Mouse (Mus musculus): ENCODE data around the gene Scai. TPM values are rescaled to one million over a fixed set of nuclear protein-coding genes. Genes with fewer than 3 reads are reported as not detected.

The Scai gene
- polyA plus RNA-seq, 1 experiment from 2014 or later, result 6.5 TPM

- WGBS (ENCODE audit: insufficient replicate concordance), result 86% methylated on average over 4 of the region's 4 CpGs
- H3K36me3 ChIP-seq (ENCODE audit: control insufficient read depth, insufficient read depth, low read length), result no peaks in the 10 kb centered on the region
- no peak overlapping the region for H3K9ac ChIP-seq (ENCODE audit: low read depth, low read length)
- H3K27me3 ChIP-seq (ENCODE audit: control insufficient read depth, insufficient read depth, low read length), result no peaks in the 10 kb centered on the region
- H3K9me3 ChIP-seq (replicated peaks; ENCODE audit: control insufficient read depth, low read length), result no peaks in the 10 kb centered on the region
- no peak overlapping the region for H3K4me2 ChIP-seq
- H3K4me1 ChIP-seq (ENCODE audit: control insufficient read depth, insufficient read depth, low read length), result peaks cover 3% of the 10 kb centered on the region; the same call in 1 of the 2 replicates
- ATAC-seq (replicated peaks; ENCODE audit: insufficient number of reproducible peaks, low FRiP score, low TSS enrichment), result no peak
- H3K27ac ChIP-seq (ENCODE audit: low read depth, low read length), result no peak overlapping the region
- no peak overlapping the region for H3K4me3 ChIP-seq (ENCODE audit: low read depth, low read length)
Observed at GRCm38 (mm10) chr2:39210738-39211137, 20.2 kb upstream of the Scai start.

DNA sequence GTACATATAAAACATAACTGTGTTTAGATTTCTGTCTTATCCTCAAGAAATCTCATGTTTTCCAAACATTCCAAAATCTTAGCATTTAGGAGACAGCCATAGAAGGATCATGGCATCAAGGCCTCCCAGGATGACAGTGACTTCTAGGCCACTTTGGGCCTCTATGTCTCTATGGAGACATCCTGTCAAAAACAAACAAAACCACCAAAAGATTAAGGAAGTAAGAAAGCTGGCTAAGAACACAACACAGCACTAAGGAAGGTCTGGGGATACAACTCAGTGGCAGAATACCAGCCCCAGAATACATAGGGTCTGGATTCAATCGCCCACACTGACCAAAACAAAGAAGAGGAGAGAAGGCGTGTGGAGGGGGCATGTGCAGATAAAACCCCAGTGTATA is 12.8 kb upstream of the Scai start:
- H3K4me2 ChIP-seq, result no peak overlapping the region
- H3K9me3 ChIP-seq (replicated peaks; ENCODE audit: control insufficient read depth, low read length), result no peaks in the 10 kb centered on the region
- H3K4me3 ChIP-seq (ENCODE audit: low read depth, low read length), result no peak overlapping the region
- no peaks in the 10 kb centered on the region for H3K4me1 ChIP-seq (ENCODE audit: control insufficient read depth, insufficient read depth, low read length)
- H3K36me3 ChIP-seq (ENCODE audit: control insufficient read depth, insufficient read depth, low read length), result no peaks in the 10 kb centered on the region
- no peak for ATAC-seq (replicated peaks; ENCODE audit: insufficient number of reproducible peaks, low FRiP score, low TSS enrichment)
- no peaks in the 10 kb centered on the region for H3K27me3 ChIP-seq (ENCODE audit: control insufficient read depth, insufficient read depth, low read length)
- no peak overlapping the region for H3K27ac ChIP-seq (ENCODE audit: low read depth, low read length)
- 91% methylated on average over 2 of the region's 2 CpGs for WGBS (ENCODE audit: insufficient replicate concordance)
- no peak overlapping the region for H3K9ac ChIP-seq (ENCODE audit: low read depth, low read length)

DNA sequence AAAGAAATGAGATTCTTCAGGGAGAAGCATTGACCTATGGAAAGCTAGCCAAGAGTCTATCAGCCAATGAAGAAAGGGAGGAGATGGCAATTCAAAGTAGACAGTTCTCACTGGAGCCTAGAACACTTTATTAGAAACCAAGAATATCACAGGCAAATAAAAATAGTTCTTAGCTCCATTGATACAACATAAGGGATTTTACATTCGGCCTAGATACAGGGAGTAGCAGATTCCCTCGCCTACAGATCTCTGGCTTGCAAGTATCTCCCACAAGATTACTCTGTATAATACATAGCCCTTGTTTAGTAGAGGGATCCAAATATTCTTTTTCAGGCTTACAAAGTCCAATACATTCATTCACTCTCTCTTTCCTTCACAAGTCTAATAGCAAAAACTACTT is 4.3 kb upstream of the Scai start:
- no peak for ATAC-seq (replicated peaks; ENCODE audit: insufficient number of reproducible peaks, low FRiP score, low TSS enrichment)
- Histone ChIP-seq H3K27ac (ENCODE audit: low read depth, low read length) (no peak overlapping the region), H3K4me3 (ENCODE audit: low read depth, low read length) (no peak overlapping the region), H3K9ac (ENCODE audit: low read depth, low read length) (no peak overlapping the region), H3K9me3 (replicated peaks; ENCODE audit: control insufficient read depth, low read length) (no peaks in the 10 kb centered on the region), H3K27me3 (ENCODE audit: control insufficient read depth, insufficient read depth, low read length) (no peaks in the 10 kb centered on the region), H3K36me3 (ENCODE audit: control insufficient read depth, insufficient read depth, low read length) (no peaks in the 10 kb centered on the region), H3K4me1 (ENCODE audit: control insufficient read depth, insufficient read depth, low read length) (no peaks in the 10 kb centered on the region), H3K4me2 (no peak overlapping the region)
- WGBS (ENCODE audit: insufficient replicate concordance), result 83% methylated on average over 2 of the region's 2 CpGs

DNA sequence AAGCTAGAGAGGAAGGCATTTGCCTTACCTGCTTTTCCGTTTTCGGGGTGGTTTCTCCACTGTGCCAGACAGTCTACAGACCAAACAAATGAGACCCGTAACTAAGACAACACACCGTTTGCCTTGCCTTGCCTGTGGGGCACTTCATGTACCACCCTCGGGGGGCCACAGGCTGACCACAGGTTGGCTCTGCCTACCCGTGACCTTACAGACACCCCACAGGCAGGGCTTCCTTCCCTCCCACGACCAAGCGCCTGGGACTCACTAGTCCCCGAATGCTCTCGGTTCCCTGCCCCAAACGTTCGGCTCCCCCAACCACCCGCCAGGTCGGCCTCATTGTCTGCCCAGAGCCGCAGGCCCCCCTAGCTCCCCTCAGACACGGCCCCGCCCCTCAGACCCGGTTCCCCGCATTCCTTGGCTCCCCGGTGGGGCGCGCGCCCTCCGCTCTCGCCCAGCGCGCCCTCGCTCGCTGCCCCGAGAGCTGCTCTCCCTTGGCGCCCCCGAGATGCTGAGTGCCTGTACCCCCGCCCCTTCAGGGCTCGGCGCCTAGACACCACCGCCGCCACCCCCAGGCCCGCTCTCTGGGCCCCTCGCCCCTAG is 473 bp downstream of the Scai start:
- Histone ChIP-seq H3K4me2 (peak overlapping the region; percentile 84), H3K36me3 (ENCODE audit: control insufficient read depth, insufficient read depth, low read length) (0 out of 2 replicates have a peak, but pooled peaks cover 3% of the 10 kb centered on the region), H3K9ac (ENCODE audit: low read depth, low read length) (peak overlapping the region; percentile 81), H3K9me3 (replicated peaks; ENCODE audit: control insufficient read depth, low read length) (no peaks in the 10 kb centered on the region), H3K4me1 (ENCODE audit: control insufficient read depth, insufficient read depth, low read length) (no peaks in the 10 kb centered on the region), H3K27me3 (ENCODE audit: control insufficient read depth, insufficient read depth, low read length) (no peaks in the 10 kb centered on the region), H3K4me3 (ENCODE audit: low read depth, low read length) (peak overlapping the region; percentile 82), H3K27ac (ENCODE audit: low read depth, low read length) (peak overlapping the region; percentile 91)
- WGBS (ENCODE audit: insufficient replicate concordance), result under 1% methylated on average over 39 of the region's 39 CpGs
- ATAC-seq (replicated peaks; ENCODE audit: insufficient number of reproducible peaks, low FRiP score, low TSS enrichment), result peak; percentile 76

DNA sequence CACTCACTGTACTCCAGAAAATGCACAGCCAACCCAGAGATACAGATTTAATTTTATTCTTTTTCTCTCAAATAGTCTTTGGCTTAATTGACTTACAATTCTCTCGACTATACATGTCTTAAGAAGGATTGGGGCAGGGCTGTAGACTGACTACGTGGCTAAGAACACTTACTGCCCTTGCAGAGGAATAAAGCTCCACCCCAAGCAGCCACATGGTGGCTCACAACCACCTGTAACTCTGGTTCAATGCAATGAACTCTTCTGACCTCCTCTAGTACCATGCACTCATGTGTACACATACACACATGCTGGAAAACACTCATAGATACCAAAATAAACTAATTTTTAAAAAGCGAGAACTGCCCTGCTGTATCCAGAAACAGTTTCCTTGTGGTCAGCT is 4.6 kb downstream of the Scai start:
- no peak overlapping the region for H3K9ac ChIP-seq (ENCODE audit: low read depth, low read length)
- H3K27me3 ChIP-seq (ENCODE audit: control insufficient read depth, insufficient read depth, low read length), result no peaks in the 10 kb centered on the region
- H3K9me3 ChIP-seq (replicated peaks; ENCODE audit: control insufficient read depth, low read length), result no peaks in the 10 kb centered on the region
- 68% methylated on average over 3 of the region's 3 CpGs for WGBS (ENCODE audit: insufficient replicate concordance)
- H3K27ac ChIP-seq (ENCODE audit: low read depth, low read length), result no peak overlapping the region
- H3K36me3 ChIP-seq (ENCODE audit: control insufficient read depth, insufficient read depth, low read length), result 0 out of 2 replicates have a peak, but pooled peaks cover 3% of the 10 kb centered on the region
- no peak overlapping the region for H3K4me2 ChIP-seq
- H3K4me1 ChIP-seq (ENCODE audit: control insufficient read depth, insufficient read depth, low read length), result no peaks in the 10 kb centered on the region
- H3K4me3 ChIP-seq (ENCODE audit: low read depth, low read length), result no peak overlapping the region
- ATAC-seq (replicated peaks; ENCODE audit: insufficient number of reproducible peaks, low FRiP score, low TSS enrichment), result no peak

DNA sequence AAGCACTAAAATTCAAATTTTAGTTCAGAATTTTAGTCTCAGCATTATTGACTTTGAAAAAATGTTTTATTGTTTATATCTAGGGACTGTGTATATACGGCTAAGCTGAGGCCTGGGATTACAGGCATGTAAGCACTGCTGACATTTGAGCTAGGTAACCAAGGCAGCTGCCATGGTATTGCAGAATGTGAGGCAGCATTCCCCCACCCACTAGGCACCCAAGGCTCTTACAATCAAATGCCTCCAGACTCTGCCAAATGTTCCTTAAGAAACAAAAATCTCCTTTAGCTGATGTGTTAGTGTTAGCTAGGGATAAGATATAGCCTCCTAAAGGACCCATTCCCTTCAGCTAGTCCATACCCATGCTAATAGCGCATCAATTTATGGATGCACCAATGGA is 6.9 kb downstream of the Scai start:
- H3K9me3 ChIP-seq (replicated peaks; ENCODE audit: control insufficient read depth, low read length), result no peaks in the 10 kb centered on the region
- WGBS (ENCODE audit: insufficient replicate concordance), result 83% methylated on average over 2 of the region's 2 CpGs
- H3K27me3 ChIP-seq (ENCODE audit: control insufficient read depth, insufficient read depth, low read length), result no peaks in the 10 kb centered on the region
- ATAC-seq (replicated peaks; ENCODE audit: insufficient number of reproducible peaks, low FRiP score, low TSS enrichment), result no peak
- H3K4me1 ChIP-seq (ENCODE audit: control insufficient read depth, insufficient read depth, low read length), result no peaks in the 10 kb centered on the region
- H3K4me2 ChIP-seq, result no peak overlapping the region
- H3K9ac ChIP-seq (ENCODE audit: low read depth, low read length), result no peak overlapping the region
- no peak overlapping the region for H3K27ac ChIP-seq (ENCODE audit: low read depth, low read length)
- no peak overlapping the region for H3K4me3 ChIP-seq (ENCODE audit: low read depth, low read length)
- 0 out of 2 replicates have a peak, but pooled peaks cover 3% of the 10 kb centered on the region for H3K36me3 ChIP-seq (ENCODE audit: control insufficient read depth, insufficient read depth, low read length)

GRCm38 (mm10) chr2:39160996-39161395 is 29.5 kb downstream of the Scai start:
- no peaks in the 10 kb centered on the region for H3K36me3 ChIP-seq (ENCODE audit: control insufficient read depth, insufficient read depth, low read length)
- H3K4me3 ChIP-seq (ENCODE audit: low read depth, low read length), result no peak overlapping the region
- no peak overlapping the region for H3K4me2 ChIP-seq
- no peaks in the 10 kb centered on the region for H3K4me1 ChIP-seq (ENCODE audit: control insufficient read depth, insufficient read depth, low read length)
- H3K9ac ChIP-seq (ENCODE audit: low read depth, low read length), result no peak overlapping the region
- 85% methylated on average over 1 of the region's 1 CpGs for WGBS (ENCODE audit: insufficient replicate concordance)
- no peaks in the 10 kb centered on the region for H3K9me3 ChIP-seq (replicated peaks; ENCODE audit: control insufficient read depth, low read length)
- ATAC-seq (replicated peaks; ENCODE audit: insufficient number of reproducible peaks, low FRiP score, low TSS enrichment), result no peak
- no peaks in the 10 kb centered on the region for H3K27me3 ChIP-seq (ENCODE audit: control insufficient read depth, insufficient read depth, low read length)
- no peak overlapping the region for H3K27ac ChIP-seq (ENCODE audit: low read depth, low read length)

DNA sequence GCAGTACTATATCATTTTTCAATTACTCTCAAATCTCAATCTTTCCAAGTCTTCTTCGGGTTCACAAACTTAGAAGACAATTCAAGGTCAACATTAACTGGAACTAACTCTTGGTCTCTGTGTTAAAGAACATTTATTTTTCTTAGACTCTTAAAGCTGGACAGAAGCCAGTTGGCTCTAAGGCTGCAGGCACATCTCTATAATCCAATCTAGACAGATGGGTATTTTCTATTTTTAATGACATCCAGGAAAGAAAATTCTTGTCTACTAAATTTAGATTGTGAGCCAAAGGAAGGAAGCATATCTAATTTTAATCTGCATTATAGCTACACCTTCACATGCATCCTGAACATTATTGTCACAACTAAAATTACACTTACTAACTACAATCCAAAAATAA is 32.6 kb downstream of the Scai start:
- H3K4me1 ChIP-seq (ENCODE audit: control insufficient read depth, insufficient read depth, low read length), result no peaks in the 10 kb centered on the region
- H3K4me2 ChIP-seq, result no peak overlapping the region
- ATAC-seq (replicated peaks; ENCODE audit: insufficient number of reproducible peaks, low FRiP score, low TSS enrichment), result no peak
- H3K9me3 ChIP-seq (replicated peaks; ENCODE audit: control insufficient read depth, low read length), result no peaks in the 10 kb centered on the region
- H3K9ac ChIP-seq (ENCODE audit: low read depth, low read length), result no peak overlapping the region
- H3K27me3 ChIP-seq (ENCODE audit: control insufficient read depth, insufficient read depth, low read length), result no peaks in the 10 kb centered on the region
- H3K4me3 ChIP-seq (ENCODE audit: low read depth, low read length), result no peak overlapping the region
- no peaks in the 10 kb centered on the region for H3K36me3 ChIP-seq (ENCODE audit: control insufficient read depth, insufficient read depth, low read length)
- WGBS (ENCODE audit: insufficient replicate concordance), result 72% methylated on average over 1 of the region's 1 CpGs
- H3K27ac ChIP-seq (ENCODE audit: low read depth, low read length), result no peak overlapping the region

DNA sequence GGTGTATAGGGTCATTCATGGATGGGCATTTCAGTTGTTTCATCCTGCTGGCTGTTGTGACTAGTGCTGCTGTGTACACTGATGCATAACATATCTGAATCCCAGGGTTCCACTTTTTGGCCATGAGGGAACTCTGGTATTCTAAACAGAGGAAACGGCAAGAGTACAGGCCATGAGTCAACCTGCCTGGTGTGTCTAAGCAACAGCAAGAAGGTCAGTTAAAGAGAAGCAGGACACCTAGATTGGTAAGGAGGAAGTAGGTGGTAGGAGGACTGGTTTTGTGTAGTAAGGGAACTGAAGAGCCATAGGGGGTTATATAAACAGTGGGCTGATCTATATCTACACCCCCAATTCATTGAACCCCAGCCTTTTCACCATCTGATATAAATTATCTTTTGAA is 33.7 kb downstream of the Scai start:
- ATAC-seq (replicated peaks; ENCODE audit: insufficient number of reproducible peaks, low FRiP score, low TSS enrichment), result no peak

More for the DNA sequence above, 33.7 kb downstream of the Scai start:
- WGBS (ENCODE audit: insufficient replicate concordance), result 72% methylated on average over 1 of the region's 1 CpGs
- H3K27me3 ChIP-seq (ENCODE audit: control insufficient read depth, insufficient read depth, low read length), result no peaks in the 10 kb centered on the region
- H3K9me3 ChIP-seq (replicated peaks; ENCODE audit: control insufficient read depth, low read length), result no peaks in the 10 kb centered on the region
- no peak overlapping the region for H3K4me2 ChIP-seq
- H3K4me3 ChIP-seq (ENCODE audit: low read depth, low read length), result no peak overlapping the region
- H3K9ac ChIP-seq (ENCODE audit: low read depth, low read length), result no peak overlapping the region
- H3K27ac ChIP-seq (ENCODE audit: low read depth, low read length), result no peak overlapping the region
- no peaks in the 10 kb centered on the region for H3K36me3 ChIP-seq (ENCODE audit: control insufficient read depth, insufficient read depth, low read length)
- H3K4me1 ChIP-seq (ENCODE audit: control insufficient read depth, insufficient read depth, low read length), result no peaks in the 10 kb centered on the region
